Mouse (Mus musculus) neural tube, embryonic 11.5 days (tissue): ENCODE data around the gene Tk2. TPM values are rescaled to one million over a fixed set of nuclear protein-coding genes. Genes with fewer than 3 reads are reported as not detected.
A peak's percentile ranks its signal among the peaks of the same experiment; 100 is the strongest.

Source experiments
- ATAC-seq: fragments of 200-750 bp; cut with Nextera tagmentation; 2 replicates; pipeline ENCODE4 v1.8.0; 2017; ENCODE audit warnings: moderate number of reproducible peaks, mild to moderate bottlenecking, moderate TSS enrichment, moderate library complexity; ENCODE audit not compliant: insufficient read depth, low FRiP score, low TSS enrichment
- DNase-seq: peaks from one replicate; pipeline ENCODE4 v3.0.0-alpha.2; 2015; ENCODE audit warnings: low spot score
- H3K27ac ChIP-seq: fragments of 300-500 bp; sonication (generic); 2 replicates; pipeline ENCODE4 v1.5.1; 2014; ENCODE audit warnings: low read depth, mild to moderate bottlenecking, low read length
- H3K27me3 ChIP-seq: fragments of 300-500 bp; sonication (generic); 2 replicates; pipeline ENCODE4 v1.6.1; 2014; ENCODE audit warnings: mild to moderate bottlenecking, low read length, mixed read lengths; ENCODE audit not compliant: control insufficient read depth, insufficient read depth
- H3K36me3 ChIP-seq: fragments of 300-500 bp; sonication (generic); 2 replicates; pipeline ENCODE4 v1.6.1; 2014; ENCODE audit warnings: mild to moderate bottlenecking, low read length, moderate library complexity, mixed read lengths; ENCODE audit not compliant: control insufficient read depth, insufficient read depth
- H3K4me1 ChIP-seq: fragments of 300-500 bp; sonication (generic); 2 replicates; pipeline ENCODE4 v1.6.1; 2014; ENCODE audit warnings: low read length, mixed read lengths; ENCODE audit not compliant: control insufficient read depth, insufficient read depth
- H3K4me2 ChIP-seq: fragments of 300-500 bp; sonication (generic); 2 replicates; pipeline ENCODE4 v1.6.1; 2014; ENCODE audit warnings: low read depth, mild to moderate bottlenecking, moderate library complexity
- H3K4me3 ChIP-seq: fragments of 300-500 bp; sonication (generic); 2 replicates; pipeline ENCODE4 v1.5.1; 2014; ENCODE audit warnings: low read depth, low read length
- H3K9ac ChIP-seq: fragments of 300-500 bp; sonication (generic); 2 replicates; pipeline ENCODE4 v1.6.1; 2014; ENCODE audit warnings: mild to moderate bottlenecking, low read length
- H3K9me3 ChIP-seq: fragments of 300-500 bp; sonication (generic); 2 replicates; pipeline ENCODE4 v1.6.1; 2016; ENCODE audit warnings: low read length; ENCODE audit not compliant: control insufficient read depth
- WGBS: fragments of 180-500 bp; shearing (Covaris S2); extraction: QIAGEN DNeasy Blood & Tissue Kit; methylation state at CpG from one replicate; pipeline ENCODE4 v1.1.7; 2014; 5-methylcytosine and 5-hydroxymethylcytosine counted together
- polyA plus RNA-seq: library from polyadenylated mRNA; unstranded; fragments of >200 nt; fragmentation: Nextera tagmentation; extraction: Ambion mirVana; gene quantifications from 2 replicates; pipeline ENCODE4 v1.2.1, GENCODE M21; 2014

Tk2 gene
- polyA plus RNA-seq, 1 experiment from 2014 or later, result 36.4 TPM

GRCm38 (mm10) chr8:104201622-104202021, 46.7 kb downstream of the Tk2 start:
- no peak overlapping the region for H3K4me3 ChIP-seq
- no peaks in the 10 kb centered on the region for H3K27me3 ChIP-seq
- no peaks in the 10 kb centered on the region for H3K36me3 ChIP-seq
- H3K27ac ChIP-seq, result no peak overlapping the region
- no peaks in the 10 kb centered on the region for H3K4me1 ChIP-seq
- no peak for DNase-seq
- no peak overlapping the region for H3K9ac ChIP-seq
- 87% methylated on average over 3 of the region's 3 CpGs for WGBS
- no peak for ATAC-seq
- H3K9me3 ChIP-seq, result no peaks in the 10 kb centered on the region
- H3K4me2 ChIP-seq, result no peak overlapping the region

GRCm38 (mm10) chr8:104199802-104200201, 48.6 kb downstream of the Tk2 start:
- Histone ChIP-seq H3K4me2 (no peak overlapping the region), H3K9ac (no peak overlapping the region), H3K4me1 (no peaks in the 10 kb centered on the region), H3K4me3 (no peak overlapping the region), H3K36me3 (no peaks in the 10 kb centered on the region), H3K27me3 (no peaks in the 10 kb centered on the region), H3K9me3 (no peaks in the 10 kb centered on the region), H3K27ac (no peak overlapping the region)
- DNase-seq (no peak), ATAC-seq (no peak)
- 80% methylated on average over 5 of the region's 5 CpGs for WGBS

DNA sequence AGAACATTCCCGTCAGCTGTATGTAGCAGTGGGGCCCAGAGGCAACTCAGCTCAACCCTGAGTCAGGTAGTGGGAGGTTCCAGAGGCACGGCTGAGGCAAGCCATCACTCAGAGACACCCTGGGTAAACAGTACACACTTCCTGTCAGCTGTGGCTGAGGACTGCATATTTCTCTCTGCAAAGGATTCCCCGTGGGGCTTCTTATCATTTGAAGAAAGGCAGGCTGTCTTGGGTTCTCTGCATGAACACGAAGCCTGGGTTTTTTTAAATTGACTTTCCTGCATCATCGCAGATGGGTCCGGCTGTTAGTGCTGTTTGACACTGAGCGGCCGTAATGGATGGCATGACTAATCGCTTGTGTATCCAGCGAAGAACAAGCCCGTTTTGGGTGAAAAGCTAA, 56.9 kb downstream of the Tk2 start:
- DNase-seq (peak; percentile 67), ATAC-seq (peak; percentile 81)

GRCm38 (mm10) chr8:104190777-104191468, 57.4 kb downstream of the Tk2 start:
- no peak for ATAC-seq
- Histone ChIP-seq H3K9me3 (no peaks in the 10 kb centered on the region), H3K36me3 (no peaks in the 10 kb centered on the region), H3K27me3 (no peaks in the 10 kb centered on the region), H3K9ac (no peak overlapping the region), H3K4me3 (no peak overlapping the region), H3K4me2 (no peak overlapping the region), H3K4me1 (peaks cover 3% of the 10 kb centered on the region), H3K27ac (peak overlapping the region; percentile 56; the same call in 1 of the 2 replicates)
- no peak for DNase-seq
- 59% methylated on average over 6 of the region's 6 CpGs for WGBS

More for the DNA sequence above, 56.9 kb downstream of the Tk2 start:
- Histone ChIP-seq H3K9ac (no peak overlapping the region), H3K4me3 (no peak overlapping the region), H3K27me3 (no peaks in the 10 kb centered on the region), H3K36me3 (no peaks in the 10 kb centered on the region), H3K9me3 (no peaks in the 10 kb centered on the region), H3K4me1 (peaks cover 3% of the 10 kb centered on the region), H3K4me2 (no peak overlapping the region), H3K27ac (peak overlapping the region; percentile 56; the same call in 1 of the 2 replicates)
- WGBS, result 19% methylated on average over 11 of the region's 11 CpGs

- ATAC-seq (no peak), DNase-seq (no peak)
- Histone ChIP-seq H3K27ac (no peak overlapping the region), H3K36me3 (no peaks in the 10 kb centered on the region), H3K4me3 (no peak overlapping the region), H3K9me3 (no peaks in the 10 kb centered on the region), H3K27me3 (no peaks in the 10 kb centered on the region), H3K9ac (no peak overlapping the region), H3K4me1 (peaks cover 3% of the 10 kb centered on the region), H3K4me2 (no peak overlapping the region)
- 78% methylated on average over 5 of the region's 5 CpGs for WGBS
These were observed 59.9 kb downstream of the Tk2 start for GRCm38 (mm10) chr8:104188459-104188858.

GRCm38 (mm10) chr8:104187622-104188021, 60.7 kb downstream of the Tk2 start:
- Histone ChIP-seq H3K27ac (no peak overlapping the region), H3K27me3 (no peaks in the 10 kb centered on the region), H3K36me3 (no peaks in the 10 kb centered on the region), H3K4me3 (no peak overlapping the region), H3K9ac (no peak overlapping the region), H3K4me2 (no peak overlapping the region), H3K9me3 (no peaks in the 10 kb centered on the region), H3K4me1 (peaks cover 3% of the 10 kb centered on the region)
- 87% methylated on average over 6 of the region's 6 CpGs for WGBS
- no peak for ATAC-seq
- no peak for DNase-seq

DNA sequence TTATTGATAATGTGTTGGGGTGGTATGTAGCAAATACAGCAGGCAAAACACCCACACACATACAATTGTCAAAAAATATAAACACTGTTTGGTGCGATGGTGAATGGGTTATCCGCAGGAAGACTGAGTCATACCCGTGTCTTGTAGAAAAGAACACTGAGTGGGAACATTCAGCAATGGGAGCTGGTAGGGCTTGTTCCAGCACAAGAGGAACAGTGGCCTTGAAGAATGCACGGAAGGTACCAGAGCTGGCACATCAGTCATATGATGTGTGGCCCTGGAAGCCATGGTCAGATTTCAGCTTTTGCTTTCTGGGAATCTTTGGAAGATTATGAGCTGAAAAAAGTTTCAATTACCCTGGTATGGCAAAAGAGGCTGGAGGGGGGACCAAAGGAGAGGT, 61.5 kb downstream of the Tk2 start:
- peaks cover 3% of the 10 kb centered on the region for H3K4me1 ChIP-seq
- DNase-seq (no peak), ATAC-seq (no peak)
- no peaks in the 10 kb centered on the region for H3K27me3 ChIP-seq
- H3K9me3 ChIP-seq, result no peaks in the 10 kb centered on the region
- H3K4me3 ChIP-seq, result no peak overlapping the region
- no peak overlapping the region for H3K9ac ChIP-seq
- H3K27ac ChIP-seq, result no peak overlapping the region
- no peak overlapping the region for H3K4me2 ChIP-seq
- WGBS, result 94% methylated on average over 4 of the region's 4 CpGs
- no peaks in the 10 kb centered on the region for H3K36me3 ChIP-seq

GRCm38 (mm10) chr8:104184905-104185304, 63.5 kb downstream of the Tk2 start:
- Histone ChIP-seq H3K27ac (no peak overlapping the region), H3K9me3 (no peaks in the 10 kb centered on the region), H3K4me3 (no peak overlapping the region), H3K4me1 (no peaks in the 10 kb centered on the region), H3K4me2 (no peak overlapping the region), H3K9ac (no peak overlapping the region), H3K27me3 (no peaks in the 10 kb centered on the region), H3K36me3 (no peaks in the 10 kb centered on the region)
- 38% methylated on average over 6 of the region's 6 CpGs for WGBS
- no peak; the same call in 1 of the 2 replicates for ATAC-seq
- DNase-seq, result no peak

GRCm38 (mm10) chr8:104177054-104177453, 71.3 kb downstream of the Tk2 start:
- Histone ChIP-seq H3K4me1 (no peaks in the 10 kb centered on the region), H3K4me2 (no peak overlapping the region), H3K27ac (no peak overlapping the region), H3K9me3 (no peaks in the 10 kb centered on the region), H3K9ac (no peak overlapping the region), H3K4me3 (no peak overlapping the region), H3K36me3 (no peaks in the 10 kb centered on the region), H3K27me3 (peaks cover 10% of the 10 kb centered on the region)
- ATAC-seq (no peak), DNase-seq (no peak)
- 81% methylated on average over 4 of the region's 4 CpGs for WGBS
